10 mouse cellular contexts compared by ENCODE assay signal in genomic region chrX:60547098-60547443, GRCm38 (mm10). TPM values are rescaled to one million over a fixed set of nuclear protein-coding genes. Genes with fewer than 3 reads are reported as not detected.
DNase-seq lines count a peak whose midpoint lies in the region; ATAC-seq lines count a peak whose summit lies in the region.
"Had no signal": no experiment of that assay in that cellular context is flagged by ENCODE, and none has a peak within 500 bp of the region (broad histone marks: within the 10 kb centered on the region; RNA-seq: fewer than 3 reads in every experiment).

No protein-coding gene starts in this region.

- peak overlapping the region; percentile 62; the same call in 1 of the 2 replicates for H3K9ac ChIP-seq in heart, embryonic 14.5 days (ENCODE audit: low read length)
- H3K9ac ChIP-seq in hindbrain, embryonic 12.5 days: peak overlapping the region; percentile 72
- H3K9ac ChIP-seq in midbrain, embryonic 13.5 days (replicated peaks): peak overlapping the region; percentile 73

- intact Hi-C loops in heart, postnatal 14 days (cut with DNase I): no loop called here
- intact Hi-C loops in gastrocnemius, postnatal 36 days (cut with DNase I): no loop called here

- no peak overlapping the region for H3K27ac ChIP-seq in heart, embryonic 14.5 days (replicated peaks in 1 of 2; ENCODE audit: control insufficient read depth in 1 of 2, insufficient read depth in 1 of 2, low read depth in 2 of 2, low read length in 2 of 2)
- no peak overlapping the region for H3K27ac ChIP-seq in brown adipose tissue, adult 24 weeks (replicated peaks; ENCODE audit: low read depth, low read length)
- H3K27ac ChIP-seq in hindbrain, embryonic 12.5 days: peak overlapping the region; percentile 86
- H3K27ac ChIP-seq in midbrain, embryonic 13.5 days: peak overlapping the region; percentile 92

- peaks cover 5% of the 10 kb centered on the region; the same call in 1 of the 2 replicates for H3K27me3 ChIP-seq in heart, embryonic 14.5 days (ENCODE audit: control insufficient read depth, insufficient read depth, low read length)
- H3K27me3 ChIP-seq in hindbrain, embryonic 12.5 days: no peaks in the 10 kb centered on the region
- H3K27me3 ChIP-seq in midbrain, embryonic 13.5 days: no peaks in the 10 kb centered on the region

- H3K4me1 ChIP-seq in heart, embryonic 14.5 days (ENCODE audit: control insufficient read depth in 2 of 2, insufficient read depth in 2 of 2, low read length in 2 of 2): no peaks in the 10 kb centered on the region
- no peaks in the 10 kb centered on the region for H3K4me1 ChIP-seq in brown adipose tissue, adult 24 weeks (ENCODE audit: control insufficient read depth, insufficient read depth, insufficient read length, low read length)
- no peaks in the 10 kb centered on the region for H3K4me1 ChIP-seq in hindbrain, embryonic 12.5 days
- H3K4me1 ChIP-seq in midbrain, embryonic 13.5 days (replicated peaks): 0 out of 2 replicates have a peak, but pooled peaks cover 4% of the 10 kb centered on the region

- H3K4me3 ChIP-seq in heart, embryonic 14.5 days (ENCODE audit: control insufficient read depth in 1 of 2, insufficient read depth in 1 of 2, low read depth in 1 of 2, low read length in 2 of 2): peak overlapping the region; percentile 51 to 79
- peak overlapping the region; percentile 56 for H3K4me3 ChIP-seq in brown adipose tissue, adult 24 weeks (ENCODE audit: insufficient read depth, low read depth, low read length)
- H3K4me3 ChIP-seq in hindbrain, embryonic 12.5 days: peak overlapping the region; percentile 55
- peak overlapping the region; percentile 57 for H3K4me3 ChIP-seq in midbrain, embryonic 13.5 days (replicated peaks)

- no peak for ATAC-seq in heart, embryonic 14.5 days (ENCODE audit: insufficient number of reproducible peaks, insufficient read depth, low FRiP score, low read depth)
- peak; percentile 20 for ATAC-seq in hindbrain, embryonic 12.5 days (ENCODE audit: low FRiP score)
- ATAC-seq in midbrain, embryonic 13.5 days: peak; percentile 53
- no peak for ATAC-seq in frontal cortex, adult (ENCODE audit: low TSS enrichment)

- H3K9me3 ChIP-seq in heart, embryonic 14.5 days (ENCODE audit: control insufficient read depth, low read length): no peaks in the 10 kb centered on the region
- no peaks in the 10 kb centered on the region for H3K9me3 ChIP-seq in hindbrain, embryonic 12.5 days (replicated peaks)
- H3K9me3 ChIP-seq in midbrain, embryonic 13.5 days: no peaks in the 10 kb centered on the region

- 17% methylated on average over 16 of the region's 16 CpGs for WGBS in heart, embryonic 14.5 days
- WGBS in hindbrain, embryonic 12.5 days: 18% methylated on average over 16 of the region's 16 CpGs
- WGBS in midbrain, embryonic 13.5 days: 16% methylated on average over 16 of the region's 16 CpGs

- peak overlapping the region; percentile 71 for H3K4me2 ChIP-seq in heart, embryonic 14.5 days (ENCODE audit: low read length)
- peak overlapping the region; percentile 53 for H3K4me2 ChIP-seq in hindbrain, embryonic 12.5 days (replicated peaks)
- peak overlapping the region; percentile 57 for H3K4me2 ChIP-seq in midbrain, embryonic 13.5 days (replicated peaks)

- DNase-seq in heart, postnatal 14 days: no peak
- DNase-seq in gastrocnemius, postnatal 36 days: no peak
- no peak for DNase-seq in right cerebral cortex, postnatal 14 days

- no peaks in the 10 kb centered on the region for H3K36me3 ChIP-seq in heart, embryonic 14.5 days (ENCODE audit: control insufficient read depth, insufficient read depth, low read length)
- no peaks in the 10 kb centered on the region for H3K36me3 ChIP-seq in hindbrain, embryonic 12.5 days
- H3K36me3 ChIP-seq in midbrain, embryonic 13.5 days: no peaks in the 10 kb centered on the region
- H3K36me3 ChIP-seq: G1E had no signal

RNA-seq across cellular contexts. Expression of gene Gm7073, which starts 8.0 kb away (rescaled TPM):
- not detected in 2 replicates for polyA plus RNA-seq in heart, embryonic 14.5 days (2014; fragmentation: Nextera tagmentation; extraction: Ambion mirVana)
- not detected for total RNA-seq in heart, postnatal 14 days (2021)
- polyA plus RNA-seq in brown adipose tissue, adult 24 weeks (2012; ENCODE audit: insufficient read depth, insufficient read length, missing spikeins): not detected in 2 replicates
- polyA plus RNA-seq in hindbrain, embryonic 12.5 days (2016; fragmentation: Nextera tagmentation; extraction: Ambion mirVana): not detected in 2 replicates
- not detected in 2 replicates for polyA plus RNA-seq in midbrain, embryonic 13.5 days (2015; fragmentation: Nextera tagmentation; extraction: Ambion mirVana)
- total RNA-seq in gastrocnemius, postnatal 36 days (2021): not detected
- total RNA-seq: G1E; megakaryocyte-erythroid progenitor cell, adult 5-6 weeks had no signal
- polyA plus RNA-seq: G1E had no signal

RNA-seq across cellular contexts. Expression of gene Atp11c, which starts 45.4 kb away (rescaled TPM):
- polyA plus RNA-seq in heart, embryonic 14.5 days (2014; fragmentation: Nextera tagmentation; extraction: Ambion mirVana): 5.3 and 5.4 TPM in 2 replicates
- 10 to 100 TPM in 1 of 2 experiments, 1 to 10 TPM in 1; 9.3 to 10.4 TPM for total RNA-seq in heart, postnatal 14 days (2021)
- polyA plus RNA-seq in brown adipose tissue, adult 24 weeks (2012; ENCODE audit: insufficient read depth, insufficient read length, missing spikeins): 8.8 and 10.3 TPM in 2 replicates
- 16.7 and 18.4 TPM in 2 replicates for polyA plus RNA-seq in hindbrain, embryonic 12.5 days (2016; fragmentation: Nextera tagmentation; extraction: Ambion mirVana)
- polyA plus RNA-seq in midbrain, embryonic 13.5 days (2015; fragmentation: Nextera tagmentation; extraction: Ambion mirVana): 14.1 and 14.3 TPM in 2 replicates
- 1 to 10 TPM; 2.8 to 3.0 TPM for total RNA-seq in gastrocnemius, postnatal 36 days (2021)

Comparison
In these comparisons a context has a peak if more than half of its experiments do, and no peak if none do; other contexts are left out.
1. ATAC-seq: peak in hindbrain, embryonic 12.5 days (single experiment) and midbrain, embryonic 13.5 days (single experiment); none in heart, embryonic 14.5 days (single experiment) and frontal cortex, adult (single experiment).
2. H3K27ac ChIP-seq: peak in hindbrain, embryonic 12.5 days (single experiment) and midbrain, embryonic 13.5 days (single experiment); none in heart, embryonic 14.5 days (0 of 2) and brown adipose tissue, adult 24 weeks (single experiment).
3. Peak in every context shown above with its lines, with median percentiles within 50 percentile points of each other: H3K4me2 ChIP-seq, H3K4me3 ChIP-seq and H3K9ac ChIP-seq.